Mouse (Mus musculus) erythroblast, embryonic 14.5 days (primary cell): ENCODE data around the gene Slc29a4.

Source experiments
- GATA1 ChIP-seq: IDR thresholded peaks from 2 replicates; pipeline ENCODE4 v1.6.1; 2012; ENCODE audit warnings: low read length, inconsistent platforms, mixed read lengths
- TAL1 ChIP-seq: IDR thresholded peaks from 3 replicates; pipeline ENCODE4 v1.6.1; 2012; ENCODE audit warnings: low read length, inconsistent platforms, mixed read lengths

DNA sequence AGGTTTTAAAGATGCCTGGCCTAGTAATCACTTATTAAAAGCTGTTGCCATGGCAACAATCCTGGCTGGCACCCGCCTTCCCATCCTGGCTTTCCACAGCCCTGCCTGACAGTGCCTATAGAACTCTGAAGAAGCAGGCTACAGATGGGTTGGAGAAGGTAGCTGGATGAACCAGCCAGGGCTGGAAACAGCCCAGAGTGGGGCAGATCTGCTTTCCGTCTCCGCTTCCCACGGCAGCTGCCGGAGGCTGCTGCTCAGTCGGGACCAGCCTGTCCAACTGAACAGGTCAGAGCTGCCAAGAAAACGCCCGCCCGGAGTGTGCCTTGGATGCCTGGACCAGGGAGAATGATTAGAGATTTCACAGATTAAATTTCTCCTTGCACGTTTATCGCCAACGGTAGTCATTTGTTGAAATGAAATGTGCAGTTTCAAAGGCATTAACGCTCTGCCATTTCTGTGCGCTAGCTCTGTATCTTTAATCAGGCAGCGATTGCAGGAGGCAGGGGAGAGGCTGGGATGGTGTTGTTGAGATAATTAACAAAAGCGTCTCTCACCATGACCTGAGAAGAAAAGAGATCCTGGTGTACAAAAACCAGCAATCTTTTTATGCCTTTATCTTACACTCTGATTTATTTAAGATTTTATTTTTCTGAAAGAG lies 69.1 kb downstream of the Slc29a4 start:
- TF ChIP-seq GATA1 (no peak), TAL1 (no peak)
